Mouse (Mus musculus): ENCODE measurements around the gene Rhov. TPM values are rescaled to one million over a fixed set of nuclear protein-coding genes. Genes with fewer than 3 reads are reported as not detected.

The Rhov gene
- polyA plus RNA-seq, 2 experiments: 6.8 to 15.1 TPM

DNA sequence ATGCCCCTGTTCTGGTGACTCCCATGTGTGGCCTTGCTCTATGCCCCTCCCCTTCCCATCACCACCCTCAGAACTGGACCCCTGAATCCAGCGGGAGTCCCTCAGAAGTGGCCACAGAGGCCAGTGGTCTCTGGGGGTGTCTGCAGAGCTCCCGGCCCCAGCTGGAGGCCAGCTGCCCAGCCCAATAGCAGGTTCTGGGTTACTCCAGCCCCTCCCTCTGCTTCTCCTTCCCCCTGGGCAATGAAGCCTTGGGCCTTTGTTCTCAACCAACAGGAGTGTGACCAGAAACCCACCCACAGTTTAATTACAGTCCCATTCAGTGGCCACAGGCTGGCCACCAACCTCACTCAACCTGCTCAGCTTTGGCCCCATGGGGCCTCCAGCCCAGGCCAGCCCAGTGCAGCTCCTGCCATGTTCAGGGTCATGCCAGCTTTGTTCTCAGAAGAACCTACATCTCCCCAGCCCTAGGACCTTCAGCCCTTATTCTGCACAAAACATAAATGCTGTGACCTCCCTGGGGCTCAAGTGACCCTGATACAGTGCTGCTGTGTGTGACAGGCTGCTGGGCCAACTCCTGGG lies 41.4 kb upstream of the Rhov start:
- Histone ChIP-seq H3K4me2 (replicated peaks; ENCODE audit: low read depth, low read length, severe bottlenecking) (no peak overlapping the region), H3K4me1 (ENCODE audit: control insufficient read depth, insufficient read depth, low read length) (no peaks in the 10 kb centered on the region), H3K9me3 (ENCODE audit: control insufficient read depth, low read length) (no peaks in the 10 kb centered on the region), H3K27ac (replicated peaks; ENCODE audit: low read depth, low read length) (no peak overlapping the region), H3K4me3 (replicated peaks; ENCODE audit: low read length) (no peak overlapping the region), H3K27me3 (ENCODE audit: control insufficient read depth, insufficient read depth, low read length) (no peaks in the 10 kb centered on the region), H3K9ac (ENCODE audit: low read depth, low read length, severe bottlenecking) (no peak overlapping the region), H3K36me3 (ENCODE audit: control insufficient read depth, insufficient read depth, low read length) (no peaks in the 10 kb centered on the region)
- WGBS: 68% methylated on average over 2 of the region's 2 CpGs
- no peak for TF ChIP-seq POLR2A (IDR thresholded peaks at IDR 0.05; ENCODE audit: borderline replicate concordance, extremely low read depth, insufficient read depth, insufficient read length)
- ATAC-seq (ENCODE audit: low FRiP score, low read depth) (no peak), DNase-seq (ENCODE audit: low spot score) (no peak)

- no peaks in the 10 kb centered on the region for H3K27me3 ChIP-seq (ENCODE audit: control insufficient read depth, insufficient read depth, low read length)
- ATAC-seq (ENCODE audit: low FRiP score, low read depth) (no peak), DNase-seq (ENCODE audit: low spot score) (no peak)
- H3K9me3 ChIP-seq (ENCODE audit: control insufficient read depth, low read length): no peaks in the 10 kb centered on the region
- H3K4me2 ChIP-seq (replicated peaks; ENCODE audit: low read depth, low read length, severe bottlenecking): no peak overlapping the region
- H3K36me3 ChIP-seq (ENCODE audit: control insufficient read depth, insufficient read depth, low read length): no peaks in the 10 kb centered on the region
- H3K4me3 ChIP-seq (replicated peaks; ENCODE audit: low read length): no peak overlapping the region
- no peaks in the 10 kb centered on the region for H3K4me1 ChIP-seq (ENCODE audit: control insufficient read depth, insufficient read depth, low read length)
- H3K9ac ChIP-seq (ENCODE audit: low read depth, low read length, severe bottlenecking): no peak overlapping the region
- TF ChIP-seq POLR2A (IDR thresholded peaks at IDR 0.05; ENCODE audit: borderline replicate concordance, extremely low read depth, insufficient read depth, insufficient read length): no peak
- WGBS: 38% methylated on average over 9 of the region's 12 CpGs
- no peak overlapping the region for H3K27ac ChIP-seq (replicated peaks; ENCODE audit: low read depth, low read length)
These were observed 40.5 kb upstream of the Rhov start for GRCm38 (mm10) chr2:119311544-119311943.

- WGBS: 17% methylated on average over 3 of the region's 3 CpGs
- Histone ChIP-seq H3K27ac (replicated peaks; ENCODE audit: low read depth, low read length) (no peak overlapping the region), H3K9me3 (ENCODE audit: control insufficient read depth, low read length) (no peaks in the 10 kb centered on the region), H3K4me2 (replicated peaks; ENCODE audit: low read depth, low read length, severe bottlenecking) (no peak overlapping the region), H3K36me3 (ENCODE audit: control insufficient read depth, insufficient read depth, low read length) (no peaks in the 10 kb centered on the region), H3K27me3 (ENCODE audit: control insufficient read depth, insufficient read depth, low read length) (no peaks in the 10 kb centered on the region), H3K9ac (ENCODE audit: low read depth, low read length, severe bottlenecking) (no peak overlapping the region), H3K4me1 (ENCODE audit: control insufficient read depth, insufficient read depth, low read length) (peaks cover 10% of the 10 kb centered on the region), H3K4me3 (replicated peaks; ENCODE audit: low read length) (no peak overlapping the region)
- no peak for ATAC-seq (ENCODE audit: low FRiP score, low read depth)
- no peak for TF ChIP-seq POLR2A (IDR thresholded peaks at IDR 0.05; ENCODE audit: borderline replicate concordance, extremely low read depth, insufficient read depth, insufficient read length)
- no peak for DNase-seq (ENCODE audit: low spot score)
These were observed 33.7 kb upstream of the Rhov start for GRCm38 (mm10) chr2:119304798-119305208.

DNA sequence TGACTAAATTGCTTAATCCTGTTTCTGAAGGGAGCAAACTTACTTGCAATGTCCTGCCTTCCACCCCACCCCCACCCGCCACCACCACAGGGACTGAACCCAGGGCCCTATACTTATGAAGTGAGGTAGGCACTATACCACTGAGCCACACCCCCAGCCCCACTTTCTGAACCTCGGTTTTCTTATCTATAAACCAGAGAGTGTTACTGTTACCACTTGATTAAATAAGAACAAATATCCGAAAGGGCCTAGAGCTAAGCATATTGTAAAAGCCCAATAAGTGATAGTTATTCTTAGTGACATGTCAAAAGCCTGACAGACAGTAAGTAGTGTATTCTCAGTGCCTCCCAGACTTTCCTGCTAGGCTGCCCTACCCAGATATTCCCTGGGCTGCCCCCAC lies 33.3 kb upstream of the Rhov start:
- Histone ChIP-seq H3K27ac (replicated peaks; ENCODE audit: low read depth, low read length) (no peak overlapping the region), H3K4me2 (replicated peaks; ENCODE audit: low read depth, low read length, severe bottlenecking) (no peak overlapping the region), H3K27me3 (ENCODE audit: control insufficient read depth, insufficient read depth, low read length) (no peaks in the 10 kb centered on the region), H3K4me3 (replicated peaks; ENCODE audit: low read length) (no peak overlapping the region), H3K9ac (ENCODE audit: low read depth, low read length, severe bottlenecking) (no peak overlapping the region), H3K36me3 (ENCODE audit: control insufficient read depth, insufficient read depth, low read length) (peaks cover 2% of the 10 kb centered on the region; the same call in 1 of the 2 replicates), H3K9me3 (ENCODE audit: control insufficient read depth, low read length) (no peaks in the 10 kb centered on the region), H3K4me1 (ENCODE audit: control insufficient read depth, insufficient read depth, low read length) (peaks cover 11% of the 10 kb centered on the region)
- WGBS: 55% methylated on average over 3 of the region's 3 CpGs
- DNase-seq (ENCODE audit: low spot score): no peak
- no peak for TF ChIP-seq POLR2A (IDR thresholded peaks at IDR 0.05; ENCODE audit: borderline replicate concordance, extremely low read depth, insufficient read depth, insufficient read length)
- no peak for ATAC-seq (ENCODE audit: low FRiP score, low read depth)

GRCm38 (mm10) chr2:119302876-119303275 lies 31.8 kb upstream of the Rhov start:
- no peaks in the 10 kb centered on the region for H3K9me3 ChIP-seq (ENCODE audit: control insufficient read depth, low read length)
- DNase-seq (ENCODE audit: low spot score): no peak
- H3K36me3 ChIP-seq (ENCODE audit: control insufficient read depth, insufficient read depth, low read length): peaks cover 11% of the 10 kb centered on the region
- no peaks in the 10 kb centered on the region for H3K27me3 ChIP-seq (ENCODE audit: control insufficient read depth, insufficient read depth, low read length)
- no peak for TF ChIP-seq POLR2A (IDR thresholded peaks at IDR 0.05; ENCODE audit: borderline replicate concordance, extremely low read depth, insufficient read depth, insufficient read length)
- no peak for ATAC-seq (ENCODE audit: low FRiP score, low read depth)
- no peak overlapping the region for H3K4me2 ChIP-seq (replicated peaks; ENCODE audit: low read depth, low read length, severe bottlenecking)
- H3K9ac ChIP-seq (ENCODE audit: low read depth, low read length, severe bottlenecking): no peak overlapping the region
- H3K4me1 ChIP-seq (ENCODE audit: control insufficient read depth, insufficient read depth, low read length): peaks cover 11% of the 10 kb centered on the region
- H3K4me3 ChIP-seq (replicated peaks; ENCODE audit: low read length): no peak overlapping the region
- WGBS: 59% methylated on average over 6 of the region's 6 CpGs
- no peak overlapping the region for H3K27ac ChIP-seq (replicated peaks; ENCODE audit: low read depth, low read length)
